Mouse (Mus musculus) liver, embryonic 16.5 days (tissue): ENCODE results near the gene Soat2. TPM values are rescaled to one million over a fixed set of nuclear protein-coding genes. Genes with fewer than 3 reads are reported as not detected.

Experiments used
- ATAC-seq: fragments of 200-750 bp; cut with Nextera tagmentation; 2 replicates; pipeline ENCODE4 v1.8.0; 2017; ENCODE audit warnings: low read depth, mild to moderate bottlenecking, moderate number of reproducible peaks, moderate library complexity
- H3K27ac ChIP-seq: fragments of 300-500 bp; sonication (generic); 2 replicates; pipeline ENCODE4 v1.5.1; 2014; ENCODE audit warnings: mild to moderate bottlenecking, low read length
- H3K27me3 ChIP-seq: fragments of 300-500 bp; sonication (generic); 2 replicates; pipeline ENCODE4 v1.6.1; 2014; ENCODE audit warnings: low read depth, low read length, mixed read lengths; ENCODE audit not compliant: control insufficient read depth, insufficient read depth
- H3K36me3 ChIP-seq: fragments of 300-500 bp; sonication (generic); 2 replicates; pipeline ENCODE4 v1.6.1; 2014; ENCODE audit warnings: mild to moderate bottlenecking; ENCODE audit not compliant: control insufficient read depth, insufficient read depth
- H3K4me1 ChIP-seq: fragments of 300-500 bp; sonication (generic); 2 replicates; pipeline ENCODE4 v1.6.1; 2014; ENCODE audit warnings: low read depth, low read length, mixed read lengths; ENCODE audit not compliant: control insufficient read depth
- H3K4me2 ChIP-seq: fragments of 300-500 bp; sonication (generic); 2 replicates; pipeline ENCODE4 v1.6.1; 2014; ENCODE audit warnings: low read depth, low read length, mixed read lengths
- H3K4me3 ChIP-seq: fragments of 300-500 bp; sonication (generic); 2 replicates; pipeline ENCODE4 v1.5.1; 2014; ENCODE audit warnings: low read depth, mild to moderate bottlenecking, low read length
- H3K9ac ChIP-seq: fragments of 300-500 bp; sonication (generic); 2 replicates; pipeline ENCODE4 v1.6.1; 2014; ENCODE audit warnings: low read depth, low read length
- H3K9me3 ChIP-seq: fragments of 300-500 bp; sonication (generic); replicated peaks from 2 replicates; pipeline ENCODE4 v1.6.1; 2016; ENCODE audit warnings: low read length; ENCODE audit not compliant: control insufficient read depth
- WGBS: fragments of 180-500 bp; shearing (Covaris S2); extraction: QIAGEN DNeasy Blood & Tissue Kit; methylation state at CpG from one replicate; pipeline ENCODE4 v1.1.7; 2014; ENCODE audit not compliant: insufficient replicate concordance; 5-methylcytosine and 5-hydroxymethylcytosine counted together
- polyA plus RNA-seq: library from polyadenylated mRNA; unstranded; fragments of >200 nt; fragmentation: Nextera tagmentation; extraction: Ambion mirVana; gene quantifications from 2 replicates; pipeline ENCODE4 v1.2.1, GENCODE M21; 2015

Gene Soat2
- polyA plus RNA-seq, 1 experiment from 2014 or later: 33.6 TPM

DNA sequence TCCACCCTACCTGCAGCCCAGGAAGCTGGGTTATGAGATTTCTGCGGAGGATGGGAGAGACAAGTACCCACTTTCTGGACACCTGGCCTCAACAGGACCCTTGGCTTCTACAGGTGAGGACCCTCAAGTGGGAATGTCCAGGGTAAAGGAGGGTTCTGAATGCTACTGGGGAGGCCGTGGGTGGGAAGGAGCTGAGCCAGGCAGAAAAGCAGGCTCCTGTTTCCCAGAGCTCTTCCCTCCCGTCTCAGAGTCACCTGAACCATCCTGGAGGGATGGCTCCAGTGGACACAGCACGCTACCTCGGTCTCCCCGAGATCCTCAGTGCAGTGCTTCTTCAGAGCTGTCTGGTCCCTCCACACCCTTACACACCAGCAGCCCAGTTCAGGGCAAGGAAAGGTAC is 38.1 kb upstream of the Soat2 start:
- no peaks in the 10 kb centered on the region for H3K36me3 ChIP-seq
- no peaks in the 10 kb centered on the region for H3K9me3 ChIP-seq
- 71% methylated on average over 6 of the region's 6 CpGs for WGBS
- H3K27ac ChIP-seq: no peak overlapping the region
- no peak overlapping the region for H3K4me3 ChIP-seq
- H3K4me2 ChIP-seq: no peak overlapping the region
- no peak overlapping the region for H3K9ac ChIP-seq
- ATAC-seq: no peak
- H3K27me3 ChIP-seq: no peaks in the 10 kb centered on the region
- peaks cover 6% of the 10 kb centered on the region for H3K4me1 ChIP-seq

DNA sequence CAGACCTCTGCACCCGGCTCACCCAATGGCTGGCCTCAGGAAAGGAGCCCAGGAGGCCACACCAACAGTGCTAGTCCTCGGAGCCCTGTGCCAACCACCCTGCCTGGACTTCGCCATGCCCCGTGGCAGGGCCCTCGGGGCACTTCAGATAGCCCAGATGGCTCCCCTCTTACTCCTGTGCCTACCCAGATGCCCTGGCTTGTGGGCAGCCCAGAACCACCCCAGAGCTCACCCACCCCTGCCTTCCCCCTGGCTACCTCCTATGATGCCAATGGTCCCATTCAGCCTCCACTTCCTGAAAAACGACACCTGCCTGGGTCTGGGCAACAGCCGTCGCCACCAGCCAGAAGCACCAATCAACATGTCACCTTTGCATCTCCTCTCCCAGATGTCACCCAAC is 37.5 kb upstream of the Soat2 start:
- Histone ChIP-seq H3K4me3 (no peak overlapping the region), H3K27me3 (no peaks in the 10 kb centered on the region), H3K4me2 (no peak overlapping the region), H3K4me1 (no peaks in the 10 kb centered on the region; the same call in 1 of the 2 replicates), H3K27ac (no peak overlapping the region), H3K36me3 (no peaks in the 10 kb centered on the region), H3K9me3 (no peaks in the 10 kb centered on the region), H3K9ac (no peak overlapping the region)
- no peak for ATAC-seq
- WGBS: 68% methylated on average over 8 of the region's 8 CpGs

DNA sequence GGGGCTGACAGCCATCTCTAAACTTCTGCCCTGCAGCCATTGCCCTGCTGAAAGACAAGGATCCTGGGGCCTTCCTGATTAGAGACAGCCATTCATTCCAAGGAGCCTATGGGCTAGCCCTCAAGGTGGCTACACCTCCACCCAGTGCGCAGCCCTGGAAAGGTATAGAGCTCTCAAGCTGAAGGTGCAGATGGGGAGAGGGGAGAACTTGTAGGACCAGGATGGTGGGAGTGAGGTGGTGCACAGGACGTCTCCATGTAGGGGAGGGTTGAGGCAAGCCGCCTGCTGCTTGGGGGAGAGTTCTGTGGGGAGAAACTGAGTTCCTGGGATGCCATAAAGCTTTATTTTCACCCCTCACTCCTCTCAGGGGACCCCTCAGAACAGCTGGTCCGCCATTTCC is 36.7 kb upstream of the Soat2 start:
- no peaks in the 10 kb centered on the region for H3K27me3 ChIP-seq
- no peak overlapping the region for H3K4me3 ChIP-seq
- no peaks in the 10 kb centered on the region for H3K4me1 ChIP-seq
- no peak overlapping the region for H3K9ac ChIP-seq
- no peaks in the 10 kb centered on the region; the same call in 1 of the 2 replicates for H3K36me3 ChIP-seq
- ATAC-seq: no peak
- no peaks in the 10 kb centered on the region for H3K9me3 ChIP-seq
- WGBS: 70% methylated on average over 4 of the region's 4 CpGs
- H3K27ac ChIP-seq: no peak overlapping the region
- H3K4me2 ChIP-seq: no peak overlapping the region

DNA sequence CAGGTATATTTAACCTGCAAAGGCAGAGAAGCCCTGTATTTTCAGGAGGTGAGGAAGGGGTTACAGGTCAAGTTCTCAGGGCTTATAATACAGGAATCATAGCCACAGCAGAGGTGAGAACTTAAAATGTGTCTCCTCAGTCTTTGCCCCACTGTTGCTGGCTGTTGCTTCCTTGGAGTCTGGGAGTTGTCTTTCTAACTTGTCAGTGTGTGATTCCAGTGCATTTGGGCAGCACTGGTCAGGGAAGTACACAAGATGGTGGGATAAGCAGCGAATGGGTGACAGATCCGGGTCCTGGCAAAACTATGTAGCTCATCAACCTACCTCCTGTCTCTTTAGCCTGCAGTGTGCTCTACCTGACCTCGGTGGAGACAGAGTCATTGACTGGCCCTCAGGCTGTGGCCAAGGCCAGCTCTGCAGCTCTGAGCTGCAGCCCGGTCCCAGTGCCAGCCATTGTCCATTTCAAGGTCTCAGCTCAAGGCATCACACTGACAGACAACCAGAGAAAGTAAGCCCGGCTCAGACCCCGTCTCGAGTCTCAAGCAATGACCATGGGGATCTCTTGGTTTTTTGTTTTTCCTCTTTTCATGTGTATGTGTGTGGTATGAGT is 35.6 kb upstream of the Soat2 start:
- Histone ChIP-seq H3K4me1 (no peaks in the 10 kb centered on the region), H3K36me3 (no peaks in the 10 kb centered on the region; the same call in 1 of the 2 replicates), H3K4me2 (no peak overlapping the region), H3K9me3 (no peaks in the 10 kb centered on the region), H3K27me3 (no peaks in the 10 kb centered on the region), H3K27ac (no peak overlapping the region), H3K9ac (no peak overlapping the region), H3K4me3 (no peak overlapping the region)
- WGBS: 65% methylated on average over 7 of the region's 7 CpGs
- no peak for ATAC-seq

DNA sequence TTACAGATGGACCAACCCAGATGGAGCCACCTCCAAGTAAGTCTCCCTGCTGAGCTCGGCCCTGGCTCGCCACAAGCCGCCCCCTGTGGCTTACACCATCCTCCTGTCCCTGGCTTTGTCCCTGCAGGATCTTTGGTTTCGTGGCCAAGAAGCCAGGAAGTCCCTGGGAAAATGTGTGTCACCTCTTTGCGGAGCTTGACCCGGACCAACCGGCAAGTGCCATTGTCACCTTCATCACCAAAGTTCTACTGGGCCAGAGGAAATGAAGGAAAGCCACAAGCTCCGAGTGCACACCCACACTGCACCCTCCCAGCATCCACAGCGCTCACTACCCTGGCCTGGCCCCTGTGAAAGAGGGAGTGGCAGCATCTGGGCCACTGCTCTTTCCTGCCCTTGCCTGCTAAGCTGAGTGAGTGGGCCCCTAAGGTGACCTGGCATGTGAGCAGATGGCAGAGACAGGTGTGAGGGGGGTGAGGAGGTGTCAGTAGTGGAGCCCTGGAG is 34.5 kb upstream of the Soat2 start:
- Histone ChIP-seq H3K27me3 (no peaks in the 10 kb centered on the region), H3K4me1 (no peaks in the 10 kb centered on the region), H3K4me3 (no peak overlapping the region), H3K9ac (no peak overlapping the region), H3K27ac (no peak overlapping the region), H3K36me3 (no peaks in the 10 kb centered on the region; the same call in 1 of the 2 replicates), H3K9me3 (no peaks in the 10 kb centered on the region), H3K4me2 (no peak overlapping the region)
- no peak for ATAC-seq
- 49% methylated on average over 9 of the region's 9 CpGs for WGBS

- H3K36me3 ChIP-seq: peaks cover 1% of the 10 kb centered on the region; the same call in 1 of the 2 replicates
Measured at GRCm38 (mm10) chr15:102116753-102117415, 33.4 kb upstream of the Soat2 start.

GRCm38 (mm10) chr15:102117461-102118443 is 32.6 kb upstream of the Soat2 start:
- Histone ChIP-seq H3K9ac (no peak overlapping the region), H3K9me3 (no peaks in the 10 kb centered on the region), H3K27ac (no peak overlapping the region), H3K4me2 (no peak overlapping the region), H3K4me1 (no peaks in the 10 kb centered on the region), H3K36me3 (peaks cover 4% of the 10 kb centered on the region; the same call in 1 of the 2 replicates), H3K4me3 (no peak overlapping the region), H3K27me3 (no peaks in the 10 kb centered on the region)
- ATAC-seq: no peak; the same call in 1 of the 2 replicates
- WGBS: 71% methylated on average over 18 of the region's 19 CpGs

More at GRCm38 (mm10) chr15:102116753-102117415, 33.4 kb upstream of the Soat2 start:
- WGBS: 67% methylated on average over 11 of the region's 11 CpGs
- Histone ChIP-seq H3K27me3 (no peaks in the 10 kb centered on the region), H3K9me3 (no peaks in the 10 kb centered on the region), H3K4me3 (no peak overlapping the region), H3K27ac (no peak overlapping the region), H3K4me2 (no peak overlapping the region), H3K9ac (no peak overlapping the region), H3K4me1 (no peaks in the 10 kb centered on the region)
- no peak for ATAC-seq

DNA sequence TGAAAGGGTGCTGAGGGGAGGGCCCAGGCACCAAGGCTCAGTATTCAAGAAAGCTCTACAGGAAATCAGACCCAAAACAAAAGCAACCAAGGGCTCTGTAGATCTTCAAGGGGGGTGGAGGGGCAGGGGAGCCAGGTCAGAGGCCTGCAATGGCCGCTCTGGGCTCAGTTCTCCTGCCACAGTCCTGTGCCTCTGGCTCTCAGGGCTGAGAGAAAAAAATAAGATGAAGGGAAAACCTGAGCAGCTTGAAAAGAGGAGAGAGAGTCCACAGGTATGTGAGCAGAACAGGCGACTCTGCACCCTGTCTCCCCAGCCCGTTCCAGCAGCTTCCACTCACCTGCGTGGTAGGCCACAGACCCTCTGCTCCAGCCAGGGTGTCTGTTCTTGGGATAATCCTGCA is 31.7 kb upstream of the Soat2 start:
- Histone ChIP-seq H3K36me3 (peaks cover 4% of the 10 kb centered on the region; the same call in 1 of the 2 replicates), H3K27me3 (no peaks in the 10 kb centered on the region), H3K9ac (no peak overlapping the region), H3K4me2 (no peak overlapping the region), H3K4me1 (no peaks in the 10 kb centered on the region), H3K27ac (no peak overlapping the region), H3K4me3 (no peak overlapping the region), H3K9me3 (no peaks in the 10 kb centered on the region)
- ATAC-seq: no peak
- 83% methylated on average over 4 of the region's 4 CpGs for WGBS
